Mouse (Mus musculus): ENCODE data around the gene Ccnt1. TPM values are rescaled to one million over a fixed set of nuclear protein-coding genes. Genes with fewer than 3 reads are reported as not detected.
"Not testable (repeated sequence)": the region's sequence is repeated elsewhere in the genome, so short reads cannot be mapped to it uniquely, and the experiment has no call there.

Ccnt1 gene
- polyA plus RNA-seq, 1 experiment from 2014 or later: 65.8 TPM

DNA sequence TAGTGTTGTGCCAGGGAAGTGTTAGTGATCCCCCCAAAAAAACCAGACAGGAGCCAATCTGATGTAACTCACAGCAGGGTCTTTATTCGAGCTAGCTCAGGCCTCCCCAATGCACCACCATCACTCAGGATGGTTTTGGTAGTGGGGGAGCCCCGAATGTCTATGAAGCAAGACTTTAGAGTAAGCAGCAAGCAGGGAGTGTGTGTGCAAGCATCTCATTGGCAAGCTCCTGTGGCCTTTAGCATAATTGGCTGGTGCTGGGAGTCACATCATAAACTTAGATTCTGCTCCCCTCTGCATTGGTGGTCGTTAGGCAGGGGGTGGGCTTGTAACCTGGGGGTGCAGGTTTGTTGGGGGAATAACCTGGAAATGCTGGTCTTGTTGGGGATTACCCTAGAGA, 57.0 kb downstream of the Ccnt1 start:
- peaks cover 17% of the 10 kb centered on the region for H3K36me3 ChIP-seq
- not testable (repeated sequence) for H3K9ac ChIP-seq; H3K4me3 ChIP-seq; H3K27me3 ChIP-seq (replicated peaks); H3K27ac ChIP-seq; ATAC-seq (ENCODE audit: low FRiP score, low read depth); H3K9me3 ChIP-seq; H3K4me1 ChIP-seq; H3K4me2 ChIP-seq (replicated peaks)
- 64% methylated on average over 3 of the region's 3 CpGs for WGBS

DNA sequence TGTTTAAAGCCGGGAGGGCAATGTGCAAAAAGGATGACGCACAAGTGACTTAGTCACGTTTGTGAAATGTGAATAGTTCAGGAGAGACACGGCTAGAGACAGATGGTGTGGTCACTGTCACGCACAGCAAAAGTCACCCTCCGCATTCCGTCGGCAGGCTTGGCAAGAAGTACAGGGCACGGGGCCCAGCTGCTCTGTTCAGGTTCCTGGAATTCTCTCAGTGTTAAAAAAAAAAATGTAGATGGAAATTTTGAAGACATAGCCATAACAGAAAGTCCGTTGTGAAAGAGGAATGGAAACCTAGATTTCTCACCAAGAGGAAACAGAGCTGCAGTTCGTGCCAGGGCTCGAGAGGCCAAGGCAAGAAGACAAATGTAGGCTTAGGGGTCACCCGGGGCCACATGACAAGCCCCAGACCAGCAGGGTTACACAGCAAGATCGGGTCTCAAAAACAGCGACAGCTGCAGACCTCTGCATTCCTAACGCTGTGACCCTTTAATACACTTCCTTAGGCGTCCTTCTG, 57.9 kb downstream of the Ccnt1 start:
- Histone ChIP-seq H3K27me3 (replicated peaks) (no peaks in the 10 kb centered on the region), H3K9me3 (no peaks in the 10 kb centered on the region), H3K36me3 (peaks cover 9% of the 10 kb centered on the region), H3K4me1 (peaks cover 4% of the 10 kb centered on the region; the same call in 1 of the 2 replicates), H3K9ac (no peak overlapping the region), H3K27ac (no peak overlapping the region), H3K4me2 (replicated peaks) (no peak overlapping the region), H3K4me3 (no peak overlapping the region)
- no peak for ATAC-seq (ENCODE audit: low FRiP score, low read depth)
- 62% methylated on average over 17 of the region's 17 CpGs for WGBS

DNA sequence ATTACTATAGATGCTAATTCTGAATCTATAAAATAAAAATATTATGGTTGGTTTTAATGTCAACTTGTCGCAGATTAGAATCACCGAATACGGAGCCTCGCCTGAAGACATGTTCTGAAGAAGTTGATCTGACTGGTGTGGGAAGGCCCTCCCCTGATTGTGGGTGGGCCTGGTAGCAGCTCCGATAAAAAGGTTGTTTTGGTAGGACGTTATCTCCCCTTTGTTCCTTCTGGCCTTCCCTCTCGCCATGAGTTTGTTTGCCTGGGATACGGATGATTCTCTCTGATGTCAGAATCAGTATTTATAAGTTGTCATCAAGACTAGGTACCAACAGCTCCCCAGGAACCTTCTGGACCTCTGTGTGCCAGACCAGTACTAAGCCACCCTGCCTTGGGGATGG, 58.5 kb downstream of the Ccnt1 start:
- no peak overlapping the region for H3K4me3 ChIP-seq
- no peaks in the 10 kb centered on the region for H3K27me3 ChIP-seq (replicated peaks)
- H3K9me3 ChIP-seq: no peaks in the 10 kb centered on the region
- no peak overlapping the region for H3K9ac ChIP-seq
- no peak for ATAC-seq (ENCODE audit: low FRiP score, low read depth)
- no peak overlapping the region for H3K4me2 ChIP-seq (replicated peaks)
- peaks cover 4% of the 10 kb centered on the region; the same call in 1 of the 2 replicates for H3K4me1 ChIP-seq
- no peak overlapping the region for H3K27ac ChIP-seq
- WGBS: 71% methylated on average over 8 of the region's 8 CpGs
- H3K36me3 ChIP-seq: peaks cover 4% of the 10 kb centered on the region; the same call in 1 of the 2 replicates

DNA sequence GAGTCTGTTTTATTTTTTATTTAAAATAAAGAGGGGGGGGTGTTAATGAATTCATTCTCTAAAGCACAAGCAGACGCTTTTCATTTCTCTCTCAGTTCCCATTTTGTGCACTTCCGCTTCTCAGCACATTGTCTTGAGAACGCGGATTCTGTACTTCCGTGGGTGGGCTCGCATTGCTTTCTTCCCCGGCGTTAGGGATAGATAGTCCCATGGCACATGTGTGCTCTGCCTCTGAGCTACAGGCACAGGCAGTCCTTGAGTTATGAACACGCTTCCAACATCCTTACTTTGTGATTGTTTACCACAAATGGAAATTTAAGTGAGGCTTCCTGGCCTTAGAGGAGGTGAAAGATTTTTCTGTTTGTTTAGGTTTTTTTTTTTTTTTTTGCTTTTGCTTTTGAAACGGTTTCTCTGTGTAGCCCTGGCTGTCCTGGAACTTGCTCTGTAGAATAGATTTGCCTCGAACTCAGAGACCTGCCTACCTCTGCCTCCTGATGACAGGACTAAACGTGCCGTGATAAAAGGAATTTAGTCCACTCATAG, 59.3 kb downstream of the Ccnt1 start:
- WGBS: 66% methylated on average over 13 of the region's 13 CpGs
- Histone ChIP-seq H3K4me2 (replicated peaks) (peak overlapping the region; percentile 47; the same call in 1 of the 2 replicates), H3K36me3 (no peaks in the 10 kb centered on the region), H3K4me3 (no peak overlapping the region), H3K9me3 (no peaks in the 10 kb centered on the region), H3K27ac (no peak overlapping the region), H3K4me1 (peaks cover 4% of the 10 kb centered on the region; the same call in 1 of the 2 replicates), H3K9ac (no peak overlapping the region), H3K27me3 (replicated peaks) (no peaks in the 10 kb centered on the region)
- no peak for ATAC-seq (ENCODE audit: low FRiP score, low read depth)

DNA sequence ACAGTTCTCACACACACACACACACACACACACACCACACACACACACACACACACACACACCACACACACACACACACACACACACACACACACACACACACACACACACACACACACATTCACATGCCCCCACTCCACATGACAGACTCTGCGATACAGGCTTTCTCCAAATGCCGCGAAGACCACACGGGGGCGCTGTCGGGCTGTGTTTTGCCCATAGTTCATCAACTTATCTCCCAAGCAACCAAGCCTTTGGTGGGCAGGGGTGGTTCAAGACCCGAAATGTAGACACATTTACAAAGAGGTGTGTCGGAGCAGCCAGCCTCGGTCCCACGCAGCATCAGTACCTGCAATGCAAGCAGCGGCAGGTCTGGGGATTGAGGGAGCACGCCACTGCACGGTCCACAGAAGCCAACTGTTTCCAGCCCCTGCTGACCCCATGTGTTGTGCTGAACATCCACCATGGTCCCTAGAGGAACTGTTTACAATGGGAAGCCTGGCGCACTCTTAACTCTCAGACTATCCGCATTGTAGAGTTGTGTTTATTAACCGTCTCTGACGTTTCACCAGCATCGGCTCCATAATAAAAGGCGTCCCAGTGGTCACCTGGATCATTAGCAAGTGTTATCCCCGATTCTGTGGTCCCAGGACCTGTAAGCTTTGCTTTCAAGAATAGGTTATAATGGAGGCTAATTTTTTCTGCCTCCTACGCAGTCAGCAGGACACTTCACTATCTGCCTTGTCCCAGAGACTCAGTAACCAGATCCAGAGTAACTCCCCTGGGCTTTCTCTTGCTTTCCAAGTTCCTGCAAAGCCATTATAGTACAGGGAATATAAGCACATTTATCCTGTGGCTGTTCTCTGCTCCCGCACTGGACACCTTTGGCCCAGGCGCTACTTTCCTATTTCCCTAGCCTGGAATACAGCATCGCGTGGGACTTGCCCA, 60.0 kb downstream of the Ccnt1 start:
- Histone ChIP-seq H3K4me1 (peaks cover 4% of the 10 kb centered on the region; the same call in 1 of the 2 replicates), H3K27me3 (replicated peaks) (no peaks in the 10 kb centered on the region), H3K9me3 (no peaks in the 10 kb centered on the region), H3K36me3 (no peaks in the 10 kb centered on the region), H3K27ac (no peak overlapping the region), H3K4me3 (no peak overlapping the region), H3K9ac (no peak overlapping the region), H3K4me2 (replicated peaks) (peak overlapping the region; percentile 47)
- WGBS: 31% methylated on average over 25 of the region's 25 CpGs
- no peak for ATAC-seq (ENCODE audit: low FRiP score, low read depth)

DNA sequence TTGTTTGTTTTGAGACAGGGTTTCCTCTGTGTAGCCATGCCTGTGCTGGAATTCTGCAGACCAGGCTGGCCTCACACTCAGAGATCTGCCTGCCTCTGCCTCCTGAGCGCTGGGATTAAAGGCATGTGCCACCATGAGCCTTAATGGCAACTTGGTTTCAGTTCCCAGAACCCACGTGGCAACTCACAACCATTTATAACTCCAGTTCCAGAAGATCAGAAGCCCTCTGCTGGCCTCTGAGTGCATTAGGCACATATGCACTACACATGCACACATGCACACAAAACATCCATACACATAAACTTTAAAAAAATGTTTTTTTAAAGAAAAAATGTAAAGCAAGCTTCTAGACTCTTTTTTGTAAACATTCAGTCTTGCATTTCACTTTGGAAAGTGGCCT, 61.3 kb downstream of the Ccnt1 start:
- Histone ChIP-seq H3K4me2 (replicated peaks) (no peak overlapping the region), H3K4me3 (no peak overlapping the region), H3K27ac (no peak overlapping the region), H3K4me1 (peaks cover 4% of the 10 kb centered on the region; the same call in 1 of the 2 replicates), H3K9me3 (no peaks in the 10 kb centered on the region), H3K27me3 (replicated peaks) (no peaks in the 10 kb centered on the region), H3K9ac (no peak overlapping the region), H3K36me3 (no peaks in the 10 kb centered on the region)
- 62% methylated on average over 2 of the region's 2 CpGs for WGBS
- no peak for ATAC-seq (ENCODE audit: low FRiP score, low read depth)

DNA sequence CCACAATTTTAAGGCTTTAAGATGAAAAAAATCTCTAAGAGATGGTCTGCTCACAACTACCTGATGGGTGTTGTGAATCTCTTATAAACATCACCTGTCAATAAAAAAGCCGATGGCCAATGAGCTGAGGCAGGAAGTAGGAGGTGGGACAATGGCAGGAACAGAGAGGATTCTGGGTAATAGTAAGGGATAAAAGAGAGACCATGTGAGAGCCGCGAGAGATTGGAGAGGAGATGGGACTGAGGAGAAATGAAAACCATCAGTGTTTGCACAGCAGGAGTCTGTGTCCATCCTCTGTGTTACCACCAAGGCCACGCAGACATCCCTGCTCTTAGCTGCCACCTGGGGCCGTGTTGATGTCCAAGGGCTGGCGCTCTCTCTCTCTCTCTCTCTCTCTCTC, 63.4 kb downstream of the Ccnt1 start:
- Histone ChIP-seq H3K27me3 (replicated peaks) (no peaks in the 10 kb centered on the region), H3K4me3 (no peak overlapping the region), H3K4me2 (replicated peaks) (no peak overlapping the region), H3K36me3 (no peaks in the 10 kb centered on the region), H3K27ac (no peak overlapping the region), H3K9ac (no peak overlapping the region), H3K9me3 (no peaks in the 10 kb centered on the region), H3K4me1 (peaks cover 4% of the 10 kb centered on the region; the same call in 1 of the 2 replicates)
- WGBS: 84% methylated on average over 6 of the region's 6 CpGs
- ATAC-seq (ENCODE audit: low FRiP score, low read depth): no peak

DNA sequence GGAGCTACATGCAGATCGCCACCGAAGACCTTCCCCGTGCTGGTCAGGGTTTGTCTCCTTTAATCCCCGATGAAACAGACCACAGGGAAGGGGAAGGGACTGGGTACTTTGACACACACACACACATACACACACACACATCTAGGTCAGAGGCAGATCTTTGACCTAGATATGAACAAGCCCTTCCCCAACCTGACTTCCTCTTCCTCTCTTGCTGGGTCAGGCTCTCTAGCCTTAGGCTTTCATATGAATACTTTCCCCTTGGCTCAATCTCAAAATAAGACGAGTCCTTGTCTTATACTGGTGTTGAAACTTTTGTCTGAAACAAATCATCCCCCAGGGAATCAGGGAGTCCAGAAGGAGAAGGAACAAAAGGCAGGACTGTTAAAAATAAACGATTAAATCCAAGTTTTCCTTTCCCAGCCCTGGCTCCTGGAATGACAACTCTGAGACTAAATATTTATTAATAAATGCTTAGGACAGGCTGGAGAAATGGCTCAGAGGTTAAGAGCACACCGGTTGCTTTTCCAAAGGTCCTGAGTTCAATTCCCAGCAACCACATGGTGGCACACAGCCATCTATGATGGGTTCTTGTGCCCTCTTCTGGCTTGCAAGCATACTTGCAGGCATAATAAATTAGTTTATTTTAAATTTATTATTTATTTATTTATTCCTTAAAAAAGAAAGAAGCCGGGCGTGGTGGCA, 64.3 kb downstream of the Ccnt1 start:
- H3K9me3 ChIP-seq: no peaks in the 10 kb centered on the region
- no peaks in the 10 kb centered on the region for H3K36me3 ChIP-seq
- H3K4me2 ChIP-seq (replicated peaks): no peak overlapping the region
- no peaks in the 10 kb centered on the region for H3K27me3 ChIP-seq (replicated peaks)
- peaks cover 4% of the 10 kb centered on the region; the same call in 1 of the 2 replicates for H3K4me1 ChIP-seq
- ATAC-seq (ENCODE audit: low FRiP score, low read depth): no peak
- no peak overlapping the region for H3K9ac ChIP-seq
- no peak overlapping the region for H3K27ac ChIP-seq
- no peak overlapping the region for H3K4me3 ChIP-seq
- WGBS: 80% methylated on average over 9 of the region's 9 CpGs

DNA sequence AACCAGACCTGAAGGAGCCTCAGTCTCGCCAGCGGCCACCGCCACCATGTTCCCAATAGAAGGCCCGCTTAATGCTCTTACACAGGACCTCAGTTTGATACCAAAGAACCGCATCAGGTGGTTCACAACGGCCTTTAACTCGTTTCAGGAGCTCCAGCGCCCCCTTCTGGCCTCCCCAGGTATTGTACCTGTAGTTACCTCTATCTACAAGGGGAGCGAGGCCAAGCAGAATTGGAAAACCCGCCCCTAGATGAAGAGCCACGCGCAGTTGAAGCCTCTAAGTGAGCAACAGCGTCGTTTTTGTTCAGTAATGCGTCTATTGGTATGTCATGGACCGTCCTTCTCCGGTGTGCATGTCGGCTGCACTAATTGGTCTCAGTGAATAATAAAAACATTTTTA, 66.2 kb downstream of the Ccnt1 start:
- WGBS: 15% methylated on average over 18 of the region's 18 CpGs
- Histone ChIP-seq H3K4me1 (no peaks in the 10 kb centered on the region), H3K27me3 (replicated peaks) (no peaks in the 10 kb centered on the region), H3K4me2 (replicated peaks) (no peak overlapping the region), H3K27ac (no peak overlapping the region), H3K9me3 (no peaks in the 10 kb centered on the region), H3K36me3 (no peaks in the 10 kb centered on the region), H3K9ac (no peak overlapping the region), H3K4me3 (no peak overlapping the region)
- no peak for ATAC-seq (ENCODE audit: low FRiP score, low read depth)

DNA sequence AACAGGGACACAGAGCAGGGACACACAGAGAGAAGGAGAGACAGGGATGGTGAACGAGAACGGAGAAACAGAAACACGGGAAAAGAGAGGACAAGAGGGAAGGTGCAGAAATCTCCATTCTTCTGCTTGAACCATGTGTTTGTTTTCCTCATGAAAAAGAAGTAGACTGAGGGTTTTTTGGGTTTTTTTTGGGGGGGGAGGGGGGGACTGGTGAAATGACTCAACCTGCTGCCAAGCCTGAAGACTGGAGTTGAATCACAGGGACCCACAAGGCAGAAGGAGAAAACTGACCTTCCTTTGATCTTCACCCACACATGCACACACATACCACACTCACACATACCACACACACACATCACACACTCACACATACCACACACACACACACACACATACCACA, 67.4 kb downstream of the Ccnt1 start:
- Histone ChIP-seq H3K4me1 (no peaks in the 10 kb centered on the region), H3K36me3 (no peaks in the 10 kb centered on the region), H3K9ac (no peak overlapping the region), H3K4me3 (no peak overlapping the region), H3K4me2 (replicated peaks) (no peak overlapping the region), H3K27me3 (replicated peaks) (no peaks in the 10 kb centered on the region), H3K9me3 (no peaks in the 10 kb centered on the region), H3K27ac (no peak overlapping the region)
- WGBS: 93% methylated on average over 3 of the region's 3 CpGs
- no peak for ATAC-seq (ENCODE audit: low FRiP score, low read depth)

DNA sequence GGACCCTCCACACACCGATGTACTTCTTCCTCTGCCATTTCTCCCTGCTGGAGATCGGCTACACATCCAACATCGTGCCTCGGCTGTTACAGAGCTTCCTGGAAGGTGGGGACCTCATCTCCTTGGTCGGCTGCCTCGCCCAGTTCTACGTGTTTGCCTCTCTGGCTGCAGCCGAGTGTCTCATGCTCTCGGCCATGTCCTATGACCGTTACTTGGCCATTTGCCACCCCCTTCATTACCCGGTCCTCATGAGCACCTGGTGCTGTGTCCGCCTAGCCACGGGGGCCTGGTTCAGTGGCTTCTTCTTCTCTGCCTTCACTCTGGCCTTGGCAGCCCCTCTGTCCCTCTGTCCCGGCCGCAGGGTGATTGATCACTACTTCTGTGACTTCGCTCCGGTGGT, 73.1 kb downstream of the Ccnt1 start:
- Histone ChIP-seq H3K4me3 (no peak overlapping the region), H3K27ac (no peak overlapping the region), H3K4me2 (replicated peaks) (no peak overlapping the region), H3K36me3 (no peaks in the 10 kb centered on the region), H3K9ac (no peak overlapping the region), H3K27me3 (replicated peaks) (no peaks in the 10 kb centered on the region), H3K9me3 (no peaks in the 10 kb centered on the region), H3K4me1 (no peaks in the 10 kb centered on the region)
- 90% methylated on average over 17 of the region's 17 CpGs for WGBS
- no peak for ATAC-seq (ENCODE audit: low FRiP score, low read depth)

DNA sequence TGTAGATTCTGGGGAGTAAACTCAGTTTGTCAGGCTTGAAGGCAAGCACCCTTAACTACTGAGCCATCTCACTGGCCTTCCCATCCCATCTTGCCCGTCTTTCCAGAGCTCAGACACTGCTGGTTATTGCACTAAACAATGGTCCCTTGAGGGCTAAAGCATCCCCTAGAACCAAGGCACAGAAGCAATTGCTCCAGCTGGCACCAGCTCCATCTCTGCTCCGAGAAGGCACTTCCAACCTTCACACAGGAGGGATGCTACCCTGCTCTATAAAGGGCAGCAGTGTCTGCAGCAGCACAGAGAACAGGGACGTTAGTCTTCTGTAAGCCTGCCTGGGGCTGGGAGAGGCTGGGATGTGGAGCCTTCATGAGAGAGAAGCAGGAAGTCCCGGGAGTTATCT, 78.6 kb downstream of the Ccnt1 start, which contains the start of gene Olfr279:
TSS of gene Olfr279 (plus strand) at position 301 of the 400 bp plus-strand sequence.
- no peak within 1 kb of the TSS for H3K4me2 ChIP-seq (replicated peaks)
- H3K9me3 ChIP-seq: no peaks in the 10 kb centered on the region
- H3K27ac ChIP-seq: no peak within 1 kb of the TSS
- H3K4me1 ChIP-seq: no peaks in the 10 kb centered on the region
- H3K27me3 ChIP-seq (replicated peaks): no peaks in the 10 kb centered on the region
- no peaks in the 10 kb centered on the region for H3K36me3 ChIP-seq
- no peak within 1 kb of the TSS for H3K9ac ChIP-seq
- 61% methylated on average over 4 of the region's 4 CpGs for WGBS
- ATAC-seq (ENCODE audit: low FRiP score, low read depth): no peak
- no peak within 1 kb of the TSS for H3K4me3 ChIP-seq
